Mouse (Mus musculus) cortical plate, adult 2 months (tissue): ENCODE measurements around the gene Cd4. TPM values are rescaled to one million over a fixed set of nuclear protein-coding genes. Genes with fewer than 3 reads are reported as not detected.
"Not testable (repeated sequence)": the region's sequence is repeated elsewhere in the genome, so short reads cannot be mapped to it uniquely, and the experiment has no call there.

ENCODE experiments used
- H3K27ac ChIP-seq: fragments of 200-500 bp; 2 replicates; pipeline ENCODE4 v1.5.1; 2012; ENCODE audit warnings: low read length, control low read depth, inconsistent platforms; ENCODE audit not compliant: insufficient read depth
- H3K4me1 ChIP-seq: fragments of 200-500 bp; 2 replicates; pipeline ENCODE4 v1.6.1; 2011; ENCODE audit warnings: low read length; ENCODE audit not compliant: control insufficient read depth, insufficient read depth
- H3K4me3 ChIP-seq: fragments of 200-500 bp; 2 replicates; pipeline ENCODE4 v1.5.1; 2011; ENCODE audit warnings: mild to moderate bottlenecking, low read length, control low read depth; ENCODE audit not compliant: insufficient read depth
- CTCF ChIP-seq: fragments of 200-500 bp; IDR thresholded peaks from 2 replicates; pipeline ENCODE4 v1.5.1; 2011; ENCODE audit warnings: mild to moderate bottlenecking, control low read depth, low read length; ENCODE audit not compliant: insufficient read depth; ENCODE audit errors: extremely low read depth
- POLR2A ChIP-seq: fragments of 200-500 bp; IDR thresholded peaks from 2 replicates; pipeline ENCODE4 v1.6.1; 2011; ENCODE audit warnings: mild to moderate bottlenecking, low read length, control low read depth; ENCODE audit not compliant: insufficient read depth; ENCODE audit errors: extremely low read depth
- polyA plus RNA-seq: library from polyadenylated mRNA; depleted of rRNA; stranded (reverse); fragments of >200 nt; gene quantifications from 2 replicates; pipeline ENCODE4 v1.2.3, GENCODE M21; 2012

The Cd4 gene
- polyA plus RNA-seq, 1 experiment: 4.7 TPM

DNA sequence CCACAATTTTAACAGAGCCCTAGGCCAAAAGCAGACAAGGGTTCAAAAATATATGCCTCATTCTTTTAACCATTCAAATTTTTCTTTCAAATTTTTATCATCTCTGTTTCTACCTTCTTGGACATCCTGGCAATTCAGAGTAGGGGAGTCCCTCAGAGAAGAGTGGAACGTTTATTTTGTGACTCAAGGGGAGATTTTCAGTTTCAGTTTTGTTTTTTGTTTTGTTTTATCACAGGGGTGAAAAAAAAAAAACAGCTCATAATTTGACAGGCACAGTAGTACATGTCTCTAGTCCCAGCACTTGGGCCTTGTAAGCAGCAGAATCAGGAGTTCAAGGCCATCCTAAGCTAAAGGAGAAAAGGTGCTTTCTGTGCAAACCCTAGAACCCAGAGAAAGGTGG, 19.7 kb upstream of the Cd4 start:
- H3K27ac ChIP-seq: no peak overlapping the region
- H3K4me1 ChIP-seq: no peaks in the 10 kb centered on the region
- no peak overlapping the region for H3K4me3 ChIP-seq
- TF ChIP-seq CTCF (no peak), POLR2A (no peak)

DNA sequence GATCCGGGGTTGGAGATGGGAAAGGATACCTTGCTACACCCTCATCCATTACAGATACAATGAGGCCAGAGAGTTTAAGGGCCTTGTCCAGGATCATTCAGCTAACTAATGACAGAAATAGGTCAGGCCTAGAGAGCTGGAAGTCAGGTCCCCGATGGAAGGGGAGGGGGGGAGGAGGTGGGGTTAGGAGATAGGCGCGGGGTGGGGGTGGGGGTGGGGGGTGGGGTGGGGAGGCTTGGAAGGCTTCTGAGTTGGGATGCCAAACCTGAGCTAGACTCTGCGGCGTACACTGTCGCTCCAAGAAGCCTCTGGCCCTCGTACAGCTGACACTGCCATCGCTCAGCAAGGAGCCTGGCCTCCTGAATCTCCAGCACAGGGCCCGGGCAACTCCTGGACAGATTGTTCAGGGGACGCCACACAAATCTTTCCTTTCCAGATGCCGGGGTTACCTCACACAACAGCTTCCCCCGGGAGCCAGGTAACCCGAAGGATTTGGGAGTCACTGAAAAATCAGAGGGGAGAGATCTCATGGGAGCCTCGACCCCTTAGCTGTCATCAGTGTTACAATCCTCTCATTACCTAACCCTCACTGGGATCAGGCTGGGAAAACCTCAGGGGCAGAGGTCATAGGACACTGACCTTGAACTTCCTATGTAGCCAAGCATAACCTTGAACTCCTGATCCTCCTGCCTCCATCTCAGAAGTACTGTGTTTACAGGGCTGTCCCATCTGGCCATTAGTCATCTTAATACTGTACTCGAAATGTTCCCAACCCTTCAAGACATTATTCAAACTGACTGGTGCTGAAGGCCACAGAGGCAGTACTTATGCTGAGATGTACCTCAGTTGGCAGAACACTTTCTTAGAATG, 17.2 kb upstream of the Cd4 start:
- Histone ChIP-seq H3K27ac (peak overlapping the region; percentile 94), H3K4me1 (no peaks in the 10 kb centered on the region), H3K4me3 (peak overlapping the region; percentile 39; the same call in 1 of the 2 replicates)
- TF ChIP-seq POLR2A: no peak
- TF ChIP-seq CTCF: no peak

DNA sequence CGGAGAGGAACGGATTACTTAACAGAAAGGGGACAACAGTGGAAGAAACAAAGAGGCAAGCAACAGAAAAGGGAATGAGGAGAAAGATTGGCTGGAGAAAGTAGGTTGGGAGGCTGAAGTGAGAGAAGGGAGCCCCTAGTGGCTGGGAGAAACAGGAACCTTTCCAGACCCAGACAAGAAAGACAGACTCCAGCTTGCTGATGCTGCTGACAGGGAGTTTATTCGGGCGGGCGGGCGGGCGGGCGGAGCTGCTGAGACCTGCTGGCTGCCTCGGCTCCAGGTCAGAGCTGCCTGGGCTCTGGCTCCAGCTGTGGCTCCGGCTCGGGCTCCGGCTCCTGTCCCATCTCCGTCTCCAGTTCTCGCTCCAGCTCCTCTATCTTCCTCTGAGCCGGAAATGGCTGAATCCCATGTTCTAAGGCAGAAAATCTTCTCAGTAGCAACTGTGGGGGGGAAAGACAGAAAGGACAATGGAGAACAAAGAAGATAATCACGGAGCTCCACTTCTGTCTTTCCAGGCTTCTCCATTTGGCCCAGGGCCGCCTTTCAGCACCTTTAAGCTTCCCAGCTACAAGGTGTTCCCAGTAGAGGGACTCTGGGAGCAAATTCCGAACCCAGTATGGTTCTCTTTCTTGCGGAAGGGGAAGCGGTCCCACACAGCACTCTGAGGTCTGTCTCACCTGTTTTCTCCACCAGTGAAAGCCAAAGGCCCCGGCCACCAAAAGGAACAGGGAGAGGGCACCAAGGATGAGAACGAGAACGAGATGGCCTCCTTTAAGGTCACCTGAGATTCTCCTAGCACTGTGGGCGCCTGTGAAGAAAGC, 16.4 kb upstream of the Cd4 start:
- H3K27ac ChIP-seq: peak overlapping the region; percentile 94
- TF ChIP-seq CTCF (peak; percentile 63), POLR2A (peak; percentile 54)
- no peaks in the 10 kb centered on the region for H3K4me1 ChIP-seq
- peak overlapping the region; percentile 39 for H3K4me3 ChIP-seq

DNA sequence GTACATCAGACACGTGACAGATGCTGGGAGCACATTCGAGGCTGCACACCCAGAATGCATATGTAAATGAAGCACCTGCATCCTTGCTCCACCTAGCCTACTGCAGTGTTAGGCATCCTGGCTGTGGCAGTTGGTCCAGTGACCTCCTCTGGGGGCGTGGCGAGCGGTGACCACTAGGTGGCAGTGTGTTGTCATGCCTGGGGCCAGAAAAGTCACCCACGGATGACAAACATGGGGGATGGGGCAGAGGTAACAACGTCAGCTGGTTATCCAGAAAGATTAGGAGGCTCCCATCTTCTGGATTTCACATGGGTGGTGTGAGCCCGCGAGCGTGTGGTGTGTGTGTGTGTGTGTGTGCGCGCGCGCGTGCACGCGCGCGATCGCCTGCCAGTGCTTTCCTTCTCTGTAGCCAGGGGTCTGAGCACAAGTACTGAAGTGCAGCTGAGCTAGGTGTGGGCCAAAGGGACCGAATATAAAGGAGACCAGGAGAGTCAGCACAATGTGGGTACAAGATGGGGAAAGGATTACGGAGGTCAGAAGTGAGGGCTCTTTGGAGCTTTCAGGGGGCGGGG, 15.6 kb upstream of the Cd4 start:
- no peak for TF ChIP-seq POLR2A
- TF ChIP-seq CTCF: peak; percentile 86
- no peaks in the 10 kb centered on the region for H3K4me1 ChIP-seq
- H3K27ac ChIP-seq: peak overlapping the region; percentile 93
- H3K4me3 ChIP-seq: peak overlapping the region; percentile 39

DNA sequence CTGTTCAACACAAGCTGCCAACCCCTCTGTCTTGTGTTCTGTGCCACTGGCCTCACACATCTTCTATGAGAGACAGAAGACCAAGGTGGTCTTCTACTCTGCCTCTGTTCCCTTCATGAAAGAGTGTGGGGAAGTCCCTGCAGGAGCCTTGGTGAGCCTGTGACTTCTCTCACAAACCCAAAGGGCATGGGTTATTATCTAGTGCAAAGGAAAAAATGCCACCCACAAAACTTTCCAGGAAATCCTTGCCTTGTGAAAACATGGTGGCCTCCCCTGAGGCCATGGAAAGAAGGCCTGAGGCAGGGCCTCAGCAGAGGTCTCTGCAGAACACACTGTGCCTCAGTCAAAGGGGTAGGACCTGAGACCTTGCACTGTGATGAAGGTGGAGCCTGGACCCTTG, 13.8 kb upstream of the Cd4 start:
- Histone ChIP-seq H3K27ac (no peak overlapping the region), H3K4me1 (no peaks in the 10 kb centered on the region), H3K4me3 (no peak overlapping the region)
- no peak for TF ChIP-seq POLR2A
- no peak for TF ChIP-seq CTCF

DNA sequence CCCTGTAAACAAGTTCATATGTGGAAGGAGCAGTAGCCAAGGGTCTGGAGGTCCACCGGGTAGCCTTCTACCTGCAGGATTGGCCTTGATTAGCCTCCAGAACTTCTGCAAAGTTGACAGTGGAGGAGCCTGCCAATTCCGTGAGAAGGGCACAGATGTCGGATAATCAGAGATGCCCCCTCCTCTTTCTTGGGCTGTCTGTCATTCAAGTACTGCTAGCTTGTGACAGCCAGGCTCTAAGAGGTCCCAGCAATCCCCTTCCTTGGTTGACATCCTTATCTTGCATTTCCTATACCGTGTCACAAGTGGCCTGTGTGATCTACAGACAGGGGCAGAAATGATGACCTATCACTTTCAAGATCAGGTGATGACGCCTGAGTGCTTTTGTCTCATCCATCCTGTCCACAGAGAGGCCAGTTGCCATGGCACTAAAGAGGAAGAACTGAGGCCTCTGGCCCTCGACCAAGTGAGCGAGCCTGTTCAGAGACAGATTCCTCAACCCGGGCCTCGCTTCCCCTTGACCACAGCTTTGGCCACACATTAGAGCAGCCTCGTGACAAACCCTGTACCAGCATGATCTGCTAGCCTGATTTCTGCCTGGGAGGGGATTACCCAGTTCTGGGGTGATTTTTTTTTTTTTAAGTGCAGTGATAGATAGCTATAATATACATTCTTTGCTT, 12.9 kb upstream of the Cd4 start:
- H3K27ac ChIP-seq: no peak overlapping the region
- TF ChIP-seq POLR2A (no peak), CTCF (no peak)
- no peak overlapping the region for H3K4me3 ChIP-seq
- H3K4me1 ChIP-seq: no peaks in the 10 kb centered on the region

DNA sequence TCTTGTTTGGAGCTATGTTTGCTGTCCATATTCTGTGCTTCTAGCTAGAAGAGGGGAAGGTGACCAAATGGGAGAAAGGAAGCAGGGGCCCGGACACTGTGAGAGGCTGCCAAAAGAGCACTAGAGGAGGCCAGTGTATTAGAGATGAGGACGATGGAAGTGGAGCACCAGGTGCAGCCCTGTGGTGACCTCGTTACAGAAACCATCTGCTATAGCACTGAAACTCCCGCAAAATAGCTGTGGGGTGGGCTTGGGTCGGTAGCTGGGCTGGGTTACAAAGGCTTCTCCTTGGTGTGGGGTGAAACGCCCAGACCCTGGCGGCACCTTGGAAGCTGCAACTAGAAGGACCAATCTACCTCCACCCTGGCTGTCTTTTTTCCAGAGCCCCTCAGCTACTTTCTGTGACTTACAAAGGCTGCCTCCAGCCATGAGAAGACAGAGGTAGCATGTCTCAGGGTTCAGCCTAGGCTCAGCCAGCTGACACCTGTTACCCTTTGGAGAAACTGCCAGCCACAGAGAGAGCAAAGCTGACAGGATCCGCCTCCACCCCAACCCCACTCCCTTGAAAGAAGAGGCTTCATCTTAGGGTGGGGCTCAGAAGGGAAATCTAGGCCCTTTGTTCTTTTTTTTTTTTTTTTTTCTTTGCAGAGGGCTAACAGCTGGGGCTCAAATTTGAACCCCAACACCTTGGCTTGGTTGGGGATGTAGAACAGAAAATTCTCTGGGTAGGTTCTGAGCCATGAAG, 12.2 kb upstream of the Cd4 start:
- Histone ChIP-seq H3K4me3 (no peak overlapping the region), H3K27ac (no peak overlapping the region), H3K4me1 (no peaks in the 10 kb centered on the region)
- no peak for TF ChIP-seq POLR2A
- no peak for TF ChIP-seq CTCF

DNA sequence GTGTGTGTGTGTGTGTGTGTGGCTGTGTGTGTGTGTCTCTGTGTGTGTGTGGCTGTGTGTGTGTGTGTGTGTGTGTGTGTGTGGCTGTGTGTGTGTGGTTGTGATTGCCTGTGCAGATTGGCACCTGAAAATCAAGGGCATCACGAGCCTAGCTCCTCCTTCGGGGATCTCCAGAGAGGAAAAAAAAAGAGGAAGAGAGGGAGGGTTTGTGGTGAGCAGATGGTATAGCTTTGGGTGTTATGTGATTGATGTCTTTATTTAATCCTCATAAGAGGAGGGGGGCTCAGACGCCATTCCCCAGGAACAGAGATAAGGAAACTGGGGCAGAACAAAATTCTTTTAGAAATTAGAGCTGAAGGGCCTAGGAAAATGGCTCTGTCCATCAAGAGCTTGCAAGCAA, 10.3 kb upstream of the Cd4 start:
- H3K4me3 ChIP-seq: no peak overlapping the region
- TF ChIP-seq CTCF (no peak), POLR2A (no peak)
- H3K4me1 ChIP-seq: no peaks in the 10 kb centered on the region
- no peak overlapping the region for H3K27ac ChIP-seq

DNA sequence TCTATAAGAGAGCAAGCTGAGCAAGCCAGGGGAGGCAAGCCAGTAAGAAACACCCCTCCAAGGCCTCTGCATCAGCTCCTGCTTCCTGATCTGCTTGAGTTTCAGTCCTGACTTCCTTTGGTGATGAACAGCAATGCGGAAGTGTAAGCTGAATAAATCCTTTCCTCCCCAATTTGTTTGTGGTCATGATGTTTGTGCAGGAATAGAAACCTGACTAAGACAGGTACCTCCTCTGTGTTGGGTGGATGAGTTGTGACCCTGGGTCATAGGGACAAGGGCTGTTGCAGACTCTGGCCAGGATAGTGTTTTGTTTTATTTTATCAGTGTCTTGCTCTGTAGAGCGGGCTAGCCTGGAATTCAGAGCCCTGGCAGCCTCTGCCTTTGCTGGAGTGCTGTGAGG, 6.1 kb upstream of the Cd4 start:
- not testable (repeated sequence) for H3K27ac ChIP-seq, H3K4me3 ChIP-seq, H3K4me1 ChIP-seq
